10 mouse cellular contexts compared by ENCODE assay signal in genomic region chrX:102019471-102020240, GRCm38 (mm10). TPM values are rescaled to one million over a fixed set of nuclear protein-coding genes. Genes with fewer than 3 reads are reported as not detected.
DNase-seq lines count a peak whose midpoint lies in the region; ATAC-seq and TF ChIP-seq lines count a peak whose summit lies in the region.
"Had no signal": no experiment of that assay in that cellular context is flagged by ENCODE, and none has a peak within 500 bp of the region (broad histone marks: within the 10 kb centered on the region; RNA-seq: fewer than 3 reads in every experiment).

No protein-coding gene starts in this region.

- peaks cover 3% of the 10 kb centered on the region; the same call in 1 of the 2 replicates for H3K27me3 ChIP-seq in heart, embryonic 16.5 days (ENCODE audit: control insufficient read depth, insufficient read depth, low read length)
- H3K27me3 ChIP-seq in lung, embryonic 14.5 days (ENCODE audit: insufficient read depth, low read length), result no peaks in the 10 kb centered on the region
- H3K27me3 ChIP-seq in limb, embryonic 13.5 days, result peaks cover 54% of the 10 kb centered on the region
- H3K27me3 ChIP-seq: CH12.LX had no signal

- no peak for DNase-seq in heart, postnatal 25 days (ENCODE audit: low spot score)
- DNase-seq in lung, embryonic 14.5 days, result no peak
- no peak for DNase-seq in lung, postnatal 36 days
- peak; percentile 39 for DNase-seq in cerebellum, adult 9-11 months
- DNase-seq in right cerebral cortex, postnatal 4 days, result no peak

- peak overlapping the region; percentile 31 for H3K9ac ChIP-seq in heart, embryonic 16.5 days (ENCODE audit: low read length)
- no peak overlapping the region for H3K9ac ChIP-seq in lung, embryonic 14.5 days
- no peak overlapping the region for H3K9ac ChIP-seq in limb, embryonic 13.5 days
- H3K9ac ChIP-seq: midbrain, embryonic 12.5 days had no signal

- no peaks in the 10 kb centered on the region for H3K36me3 ChIP-seq in heart, embryonic 16.5 days (ENCODE audit: control insufficient read depth, insufficient read depth)
- no peaks in the 10 kb centered on the region for H3K36me3 ChIP-seq in lung, embryonic 14.5 days (ENCODE audit: insufficient read depth)
- H3K36me3 ChIP-seq in limb, embryonic 13.5 days, result no peaks in the 10 kb centered on the region
- H3K36me3 ChIP-seq: forebrain, embryonic 10.5 days; midbrain, embryonic 12.5 days had no signal

- peak overlapping the region; percentile 28; the same call in 1 of the 2 replicates for H3K4me3 ChIP-seq in heart, embryonic 16.5 days (ENCODE audit: low read length)
- H3K4me3 ChIP-seq in lung, embryonic 14.5 days (ENCODE audit: low read depth, low read length), result no peak overlapping the region
- no peak overlapping the region for H3K4me3 ChIP-seq in limb, embryonic 13.5 days
- H3K4me3 ChIP-seq: forebrain, embryonic 10.5 days; midbrain, embryonic 12.5 days had no signal

- ATAC-seq in heart, embryonic 16.5 days (replicated peaks; ENCODE audit: extremely low read depth, insufficient read depth, low FRiP score), result no peak; the same call in 1 of the 2 replicates
- no peak for ATAC-seq in lung, embryonic 14.5 days (ENCODE audit: insufficient read depth)
- no peak for ATAC-seq in limb, embryonic 13.5 days (ENCODE audit: low FRiP score, low read depth)

- peak overlapping the region; percentile 45 for H3K4me2 ChIP-seq in heart, embryonic 16.5 days (ENCODE audit: low read depth, low read length)
- H3K4me2 ChIP-seq in lung, embryonic 14.5 days, result peak overlapping the region; percentile 12; the same call in 1 of the 2 replicates
- H3K4me2 ChIP-seq in limb, embryonic 13.5 days (replicated peaks), result no peak overlapping the region; the same call in 1 of the 2 replicates
- H3K4me2 ChIP-seq: midbrain, embryonic 12.5 days had no signal

- WGBS in heart, embryonic 16.5 days, result 47% methylated on average over 7 of the region's 7 CpGs
- WGBS in lung, embryonic 14.5 days, result 67% methylated on average over 7 of the region's 7 CpGs
- 73% methylated on average over 7 of the region's 7 CpGs for WGBS in limb, embryonic 13.5 days

- H3K27ac ChIP-seq in heart, embryonic 16.5 days (ENCODE audit: low read length), result peak overlapping the region; percentile 83
- H3K27ac ChIP-seq in lung, embryonic 14.5 days (ENCODE audit: low read depth), result no peak overlapping the region
- peak overlapping the region; percentile 79; the same call in 1 of the 2 replicates for H3K27ac ChIP-seq in limb, embryonic 13.5 days
- H3K27ac ChIP-seq: forebrain, embryonic 10.5 days; midbrain, embryonic 12.5 days had no signal

- H3K9me3 ChIP-seq in heart, embryonic 16.5 days (replicated peaks; ENCODE audit: control insufficient read depth, low read length), result no peaks in the 10 kb centered on the region
- no peaks in the 10 kb centered on the region for H3K9me3 ChIP-seq in lung, embryonic 14.5 days (ENCODE audit: low read depth, low read length)
- H3K9me3 ChIP-seq in limb, embryonic 13.5 days, result no peaks in the 10 kb centered on the region
- H3K9me3 ChIP-seq: forebrain, embryonic 10.5 days; midbrain, embryonic 12.5 days had no signal

- intact Hi-C loops in heart, postnatal 25 days (cut with DNase I), result no loop called here

- H3K4me1 ChIP-seq in heart, embryonic 16.5 days (ENCODE audit: control insufficient read depth, insufficient read depth, low read length), result peaks cover 29% of the 10 kb centered on the region
- no peaks in the 10 kb centered on the region for H3K4me1 ChIP-seq in lung, embryonic 14.5 days (ENCODE audit: insufficient read depth)
- H3K4me1 ChIP-seq in limb, embryonic 13.5 days, result peaks cover 17% of the 10 kb centered on the region
- H3K4me1 ChIP-seq: midbrain, embryonic 12.5 days had no signal

- TF ChIP-seq CTCF in lung, embryonic 14.5 days (IDR thresholded peaks at IDR 0.05; ENCODE audit: low read depth), result no peak

RNA-seq across cellular contexts. Expression of gene Rtl5, which starts 51.4 kb away (rescaled TPM):
- polyA plus RNA-seq in heart, embryonic 16.5 days (2015; fragmentation: Nextera tagmentation; extraction: Ambion mirVana), result 0.42 and 1.5 TPM in 2 replicates
- total RNA-seq in heart, postnatal 25 days (2021), result 1 to 10 TPM; 1.4 to 1.8 TPM
- polyA plus RNA-seq in lung, embryonic 14.5 days (2014; fragmentation: Nextera tagmentation; extraction: Ambion mirVana), result 1.1 and 1.2 TPM in 2 replicates
- polyA plus RNA-seq in limb, embryonic 13.5 days (2015; fragmentation: Nextera tagmentation; extraction: Ambion mirVana), result 2.7 and 3.8 TPM in 2 replicates
